Mouse (Mus musculus) gonadal fat pad, adult 2 months (tissue): ENCODE measurements around the gene Parp3. TPM values are rescaled to one million over a fixed set of nuclear protein-coding genes. Genes with fewer than 3 reads are reported as not detected.

Experiments used
- DNase-seq: peaks from one replicate; pipeline ENCODE4 v3.0.0-alpha.2; 2012; ENCODE audit warnings: low read depth
- polyA plus RNA-seq: library from polyadenylated mRNA; depleted of rRNA; stranded (reverse); fragments of >200 nt; gene quantifications from 2 replicates; pipeline ENCODE4 v1.2.3, GENCODE M21; 2012

The Parp3 gene
- polyA plus RNA-seq, 1 experiment = 103 TPM

DNA sequence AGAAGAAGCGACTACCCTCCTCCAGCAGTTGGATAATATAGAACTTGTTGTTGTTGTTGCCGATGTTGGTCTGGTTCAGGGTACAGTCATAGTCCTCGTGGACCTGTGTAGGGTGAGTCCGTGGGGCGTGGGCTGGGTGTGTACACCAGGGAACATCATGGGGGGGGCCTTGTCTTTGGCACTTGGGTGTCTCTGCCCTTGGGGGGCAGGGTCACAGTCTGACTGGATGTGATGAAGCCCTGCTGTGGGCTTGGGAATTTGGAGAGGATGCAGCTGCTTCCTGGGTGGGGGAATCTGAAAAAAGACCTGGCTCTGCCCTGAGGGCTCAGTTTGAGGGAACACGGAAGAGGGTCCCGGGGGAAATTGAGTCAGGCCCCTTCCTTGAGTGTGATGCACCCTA, 1.7 kb downstream of the Parp3 start:
- no peak for DNase-seq

DNA sequence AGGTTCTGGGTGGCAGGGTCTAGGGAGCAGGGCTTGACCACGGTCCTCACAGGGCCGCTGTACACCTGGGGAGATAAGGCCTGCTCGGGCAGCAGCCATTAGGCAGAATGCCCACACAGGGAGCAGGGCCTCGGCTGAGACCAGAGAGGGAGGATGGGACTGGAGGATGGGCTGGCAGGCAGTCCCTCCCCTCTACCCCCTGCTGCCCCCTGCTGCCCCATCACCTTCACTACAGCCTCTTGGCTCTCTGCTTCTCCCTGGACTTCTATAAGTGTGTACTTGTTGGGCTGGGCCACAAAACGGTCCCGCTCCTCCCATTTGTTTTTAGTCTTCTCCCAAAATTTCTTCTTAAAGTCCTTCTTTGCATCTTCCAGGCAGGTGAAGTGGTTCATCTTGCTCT, 2.3 kb downstream of the Parp3 start:
- DNase-seq = no peak

DNA sequence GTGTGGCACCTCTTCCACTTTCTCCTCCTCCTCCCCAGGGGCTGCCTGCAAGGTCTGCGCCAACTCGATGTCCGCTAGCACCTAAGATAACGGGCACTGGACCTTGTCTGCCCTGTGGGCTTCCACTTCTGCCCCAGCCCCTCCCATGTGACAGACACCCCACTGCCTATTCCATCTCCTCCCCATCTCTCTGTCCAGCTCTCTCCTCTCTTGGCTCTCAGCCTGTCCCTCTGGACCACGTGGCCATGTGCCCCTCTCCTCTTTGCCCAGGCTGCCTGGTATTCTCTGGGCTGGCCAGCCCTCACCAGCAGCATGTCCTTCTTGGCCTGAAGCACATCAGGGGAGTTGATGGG, 3.0 kb downstream of the Parp3 start:
- no peak for DNase-seq

DNA sequence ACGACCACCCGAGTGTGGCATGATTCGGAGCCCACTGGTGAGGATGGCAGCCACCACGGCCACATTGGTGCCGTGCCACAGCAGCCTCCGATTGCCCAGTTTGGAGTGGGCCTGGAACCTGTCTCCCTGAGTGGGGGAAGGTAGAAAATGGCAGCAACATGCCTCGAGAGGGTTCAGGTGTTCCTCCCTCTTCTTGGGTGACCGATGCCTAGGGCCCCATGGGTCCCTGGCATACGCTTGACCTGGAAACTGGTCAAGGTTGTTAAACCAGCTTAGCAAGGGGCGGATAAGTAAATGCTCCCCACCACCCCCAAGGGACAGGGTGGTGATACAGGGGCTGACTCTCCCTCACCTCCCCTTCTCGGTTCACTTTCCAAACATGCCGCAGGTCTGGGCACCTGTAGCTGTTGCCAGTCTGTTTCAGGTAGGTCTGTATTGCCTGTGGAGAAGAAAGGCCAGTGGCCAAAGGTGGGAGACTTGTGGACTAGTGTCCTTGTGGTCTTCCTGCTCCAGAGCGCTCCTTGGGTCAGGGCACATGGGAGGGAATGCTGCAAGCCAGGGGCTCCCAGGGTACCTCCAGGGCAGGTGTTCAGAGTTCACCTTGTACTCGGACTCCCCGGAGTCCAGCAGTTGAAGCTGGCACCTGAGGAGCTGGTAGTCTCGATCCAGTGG, 3.5 kb downstream of the Parp3 start:
- no peak for DNase-seq

GRCm38 (mm10) chr9:106472321-106472720, 4.4 kb downstream of the Parp3 start:
- DNase-seq = no peak

DNA sequence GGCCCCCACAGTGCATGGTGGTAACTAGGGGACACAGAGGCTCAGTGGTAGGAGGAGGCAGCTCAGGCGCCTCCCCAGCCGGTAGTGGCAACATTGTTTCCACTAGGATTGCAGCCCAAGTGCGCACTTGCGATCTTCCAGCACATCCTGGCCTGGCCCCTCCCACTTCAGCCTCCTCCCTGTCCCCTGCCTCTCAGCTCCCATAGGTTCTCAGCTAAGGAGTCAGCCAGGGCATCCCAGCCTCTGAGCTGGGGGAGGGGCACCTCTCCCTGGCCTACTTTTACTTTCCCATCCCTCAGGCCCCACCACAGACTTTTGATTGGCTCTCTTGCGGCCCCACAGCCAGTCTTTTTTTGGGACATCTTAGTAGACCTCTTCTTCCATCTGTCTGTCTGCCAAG, 4.9 kb downstream of the Parp3 start:
- no peak for DNase-seq

DNA sequence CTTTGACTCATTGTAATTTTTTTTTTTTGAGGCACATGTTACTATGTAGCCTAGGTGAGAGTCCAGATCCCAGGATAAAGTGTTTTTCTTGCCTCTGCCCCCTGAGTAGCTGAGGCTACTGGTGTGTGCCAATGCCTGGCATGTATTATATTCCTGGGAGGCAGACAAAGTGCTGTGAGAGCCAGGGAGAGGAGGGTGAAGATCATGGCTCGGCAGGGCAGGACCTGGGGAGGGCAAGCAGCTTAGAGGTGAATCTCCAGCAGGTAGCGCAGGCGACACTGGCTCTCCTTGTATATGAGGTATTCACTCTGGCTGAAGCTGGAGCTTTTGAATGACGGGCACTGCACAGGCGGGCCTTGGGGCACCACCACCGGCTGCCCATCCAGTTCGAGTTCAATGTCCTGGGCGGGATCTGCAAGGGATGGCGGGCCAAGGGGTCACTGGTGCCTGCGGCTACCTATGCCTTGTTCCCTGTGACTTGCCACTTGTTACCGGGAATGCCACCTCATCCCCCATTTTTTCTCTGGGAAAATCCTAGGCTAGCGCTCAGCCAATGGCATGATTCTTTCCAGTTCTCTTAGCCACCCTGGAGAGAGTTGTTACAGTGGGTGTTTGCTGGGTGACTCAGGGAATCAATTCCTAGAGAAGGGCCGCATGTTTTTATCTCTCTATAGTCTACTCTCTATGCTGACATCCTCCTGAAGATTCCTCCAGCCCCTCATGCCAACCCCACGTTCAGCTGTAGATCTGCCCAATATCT, 5.6 kb downstream of the Parp3 start:
- DNase-seq = no peak

- no peak for DNase-seq
These were observed 7.0 kb downstream of the Parp3 start for GRCm38 (mm10) chr9:106469776-106470175.

DNA sequence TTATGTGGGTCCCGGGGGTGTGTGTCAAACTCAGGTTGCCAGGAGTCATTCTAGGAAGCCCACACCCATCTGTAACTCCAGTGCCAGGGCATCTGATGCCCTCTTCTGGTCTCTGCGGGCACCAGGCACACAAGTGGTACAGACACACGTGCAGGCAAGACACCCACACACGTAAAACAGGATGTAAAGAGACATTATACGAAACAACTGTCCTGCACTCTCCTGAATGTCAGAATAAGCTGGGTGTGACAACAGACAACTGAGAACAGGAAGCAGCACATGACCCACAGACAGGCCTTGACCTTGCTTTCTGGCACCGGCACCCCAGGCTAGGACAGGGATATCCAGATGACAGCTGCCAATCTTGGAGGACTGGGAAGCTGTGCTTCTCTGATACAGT, 7.4 kb downstream of the Parp3 start:
- no peak for DNase-seq

- DNase-seq = no peak
These were observed 9.0 kb downstream of the Parp3 start for GRCm38 (mm10) chr9:106467746-106468145.

GRCm38 (mm10) chr9:106466721-106467120, 10.0 kb downstream of the Parp3 start:
- no peak for DNase-seq

DNA sequence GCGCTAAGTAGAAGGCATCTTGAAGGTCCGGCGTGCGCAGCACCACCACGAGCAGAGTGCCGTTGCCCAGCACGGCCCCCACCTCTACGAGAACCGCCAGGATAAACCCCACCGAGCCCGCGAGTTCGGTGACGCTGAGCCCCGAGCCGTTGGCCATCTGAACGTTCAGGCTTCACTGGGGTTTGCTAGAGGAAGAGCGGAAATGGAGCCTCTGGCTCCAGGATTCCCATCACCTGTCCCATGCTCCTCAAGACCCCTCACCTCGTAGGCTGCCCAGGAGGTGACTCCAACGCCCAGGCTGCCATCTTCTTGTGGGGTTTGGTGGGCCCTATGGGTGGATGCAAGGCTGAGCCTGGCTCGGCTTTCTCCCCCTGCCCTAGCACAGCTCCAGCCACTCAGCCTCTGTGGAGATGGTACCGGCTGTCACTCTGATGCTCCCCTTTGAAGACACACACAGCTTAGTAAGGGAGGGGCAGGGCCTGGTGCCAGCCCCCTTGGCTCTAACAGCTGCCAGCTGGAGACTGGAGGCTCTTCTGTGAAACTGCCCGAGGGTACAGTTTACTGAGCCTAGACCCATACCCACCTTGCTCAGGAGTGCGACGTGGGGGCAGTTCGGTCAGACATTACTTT, 11.1 kb downstream of the Parp3 start, which contains the start of gene Gpr62:
Gpr62 (minus strand) TSS at position 368 of the 630 bp plus-strand sequence.
- DNase-seq = no peak

GRCm38 (mm10) chr9:106464751-106465541, 11.8 kb downstream of the Parp3 start:
- no peak for DNase-seq

DNA sequence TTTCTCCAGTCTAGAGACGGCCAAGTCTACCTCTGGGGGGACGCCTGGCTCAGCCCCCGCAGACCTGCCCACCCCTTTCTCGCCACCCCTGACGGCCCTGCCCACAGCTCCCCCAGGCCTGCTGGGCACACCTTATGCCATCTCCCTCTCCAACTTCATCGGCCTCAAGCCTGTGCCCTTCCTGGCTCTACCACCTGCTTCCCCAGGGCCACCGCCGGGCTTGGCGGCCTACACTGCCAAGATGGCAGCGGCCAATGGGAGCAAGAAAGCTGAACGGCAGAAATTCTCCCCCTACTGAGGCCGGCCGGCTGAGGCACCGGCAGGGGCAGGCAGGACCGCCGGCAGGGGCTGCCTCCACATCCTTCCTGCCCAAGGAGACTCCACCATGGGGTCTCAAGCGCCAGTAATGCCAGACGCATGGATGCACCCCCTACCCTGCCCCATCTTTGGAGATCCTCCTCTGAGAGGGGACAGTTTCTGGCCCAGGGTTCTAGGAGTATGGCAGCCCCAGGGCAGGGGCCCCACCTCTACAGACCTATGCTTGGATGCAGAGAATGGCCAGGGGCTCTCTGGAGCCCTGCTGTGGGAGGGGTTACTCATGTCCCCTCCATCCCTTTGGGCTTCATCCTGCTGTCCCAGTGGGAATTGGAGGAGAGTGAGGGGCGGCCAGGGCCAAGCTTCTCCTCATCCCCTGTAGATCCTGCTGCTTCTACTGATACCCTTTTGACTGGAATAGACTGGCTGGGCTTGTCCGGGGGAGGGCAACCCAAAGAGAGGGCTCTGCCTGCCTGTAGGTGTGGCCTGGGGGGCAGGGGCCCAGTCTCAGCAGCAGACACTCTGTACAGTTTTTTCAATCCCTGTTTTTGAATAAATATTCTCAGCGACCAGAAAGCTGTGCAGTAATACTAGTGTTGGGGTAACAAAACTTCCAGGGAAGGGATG, 13.4 kb downstream of the Parp3 start:
- no peak for DNase-seq

GRCm38 (mm10) chr9:106462430-106462800, 14.3 kb downstream of the Parp3 start:
- no peak for DNase-seq

DNA sequence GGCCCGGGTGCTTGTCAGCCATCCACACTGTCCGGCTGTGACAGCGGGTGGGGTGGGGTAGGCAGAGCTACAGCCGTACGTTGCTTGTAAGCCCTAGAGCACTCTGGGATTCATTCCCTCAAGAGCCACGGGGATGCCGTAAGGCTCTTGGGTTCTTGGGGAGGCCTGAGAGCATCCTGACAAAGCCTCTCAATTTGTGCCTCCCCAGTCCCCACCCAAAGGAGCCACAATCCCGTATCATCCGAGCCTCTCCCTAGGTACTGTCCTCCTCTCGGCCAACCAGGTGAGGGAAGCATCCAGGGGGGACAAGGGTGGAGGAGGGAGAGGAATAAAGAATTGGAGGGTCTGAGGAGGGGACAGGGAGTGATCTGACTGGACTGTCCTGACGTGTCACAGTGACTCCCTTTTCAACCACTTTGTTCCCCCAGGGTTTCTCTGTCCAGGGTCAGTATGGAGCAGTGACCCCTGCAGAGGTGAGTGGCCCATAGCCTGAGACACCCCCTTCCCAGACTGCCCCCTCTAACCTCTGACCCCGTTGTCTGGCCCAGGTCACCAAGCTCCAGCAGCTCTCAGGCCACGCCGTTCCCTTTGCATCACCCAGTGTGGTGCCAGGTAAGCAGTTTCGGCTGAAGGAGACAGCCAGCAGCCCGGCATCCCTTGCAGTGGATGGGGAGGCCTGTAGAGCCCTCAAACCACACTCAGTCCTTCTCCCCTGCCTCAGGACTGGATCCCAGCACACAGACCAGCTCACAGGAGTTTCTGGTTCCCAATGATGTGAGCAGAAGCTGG, 14.9 kb downstream of the Parp3 start:
- DNase-seq = no peak

- no peak for DNase-seq
These were observed 15.7 kb downstream of the Parp3 start for GRCm38 (mm10) chr9:106461026-106461415.

GRCm38 (mm10) chr9:106460401-106461025, 16.2 kb downstream of the Parp3 start:
- no peak for DNase-seq

DNA sequence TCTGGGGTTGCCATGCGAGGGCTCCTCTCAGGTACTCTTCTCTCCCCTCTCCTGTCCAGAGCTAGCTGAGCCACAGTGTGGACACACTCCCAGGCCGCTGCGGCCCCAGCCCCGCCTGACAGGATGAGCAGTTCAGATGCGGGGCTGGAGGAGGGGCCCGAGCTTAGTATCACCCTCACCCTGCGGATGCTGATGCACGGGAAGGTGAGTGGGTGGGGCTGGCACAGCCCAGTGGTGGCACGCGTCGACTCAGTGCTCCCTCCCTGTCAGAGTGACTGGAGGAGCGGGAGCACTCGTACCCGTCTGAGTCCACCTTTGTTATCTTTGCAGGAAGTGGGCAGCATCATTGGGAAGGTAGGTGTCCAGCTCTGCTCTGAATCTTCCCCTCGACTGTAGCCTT, 16.8 kb downstream of the Parp3 start:
- no peak for DNase-seq

DNA sequence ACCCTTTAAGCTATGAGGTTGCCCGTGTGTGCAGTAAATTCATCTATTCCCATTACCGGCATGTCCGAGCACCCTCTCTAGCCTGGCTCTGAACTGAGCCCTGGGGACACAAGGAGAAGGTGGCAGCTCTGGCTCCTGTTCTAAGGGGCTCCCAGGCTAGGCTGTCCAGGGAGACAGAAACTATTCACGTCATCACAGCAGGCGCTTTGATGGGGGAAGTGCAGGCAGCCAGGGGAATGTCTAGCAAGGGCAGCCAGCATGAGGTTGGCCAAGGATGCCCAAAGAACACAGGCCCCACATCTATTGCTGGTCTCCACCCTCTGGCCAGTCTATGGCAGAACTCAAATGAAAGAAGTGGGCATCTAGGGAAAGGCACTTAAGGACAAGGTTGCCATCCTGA, 18.8 kb downstream of the Parp3 start:
- DNase-seq = no peak
